Mouse (Mus musculus) ES-Bruce4 (cell line): ENCODE measurements around the gene Tcta.
"Not testable (repeated sequence)": the region's sequence is repeated elsewhere in the genome, so short reads cannot be mapped to it uniquely, and the experiment has no call there.

Experiments
- CTCF ChIP-seq: IDR thresholded peaks from one replicate; pipeline ENCODE4 v1.8.1; 2011; ENCODE audit warnings: low read depth, low read length
- EP300 ChIP-seq: IDR thresholded peaks from 2 replicates; pipeline ENCODE4 v1.6.1; 2011; ENCODE audit warnings: low read depth, low read length; ENCODE audit not compliant: insufficient read depth
- POLR2A ChIP-seq: IDR thresholded peaks from one replicate; pipeline ENCODE4 v1.8.1; 2011; ENCODE audit warnings: low read length; ENCODE audit not compliant: insufficient read depth

DNA sequence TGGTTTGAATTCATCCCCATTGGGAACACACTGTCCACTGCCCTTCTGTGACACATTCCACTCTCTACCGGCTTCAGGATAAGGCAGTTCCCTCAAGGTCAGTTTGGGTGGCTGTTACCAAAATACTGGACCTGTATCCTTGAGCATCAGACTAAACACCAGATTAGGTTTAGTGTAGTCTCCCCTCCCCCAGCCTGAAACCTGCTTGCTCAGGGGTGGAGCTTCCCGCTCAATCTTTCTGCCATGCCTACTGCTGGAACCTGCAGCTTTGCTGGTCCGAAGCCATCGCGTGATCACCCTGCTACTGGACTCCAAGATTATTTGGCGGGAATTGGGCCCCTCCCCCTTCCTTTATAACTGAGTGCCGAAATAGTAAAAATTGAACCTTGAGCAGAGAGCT lies 37.3 kb downstream of the Tcta start:
- not testable (repeated sequence) for TF ChIP-seq CTCF, EP300, POLR2A
